Mouse (Mus musculus): ENCODE results near the gene Btbd1. TPM values are rescaled to one million over a fixed set of nuclear protein-coding genes. Genes with fewer than 3 reads are reported as not detected.

Gene Btbd1
- polyA plus RNA-seq (2016; fragmentation: Nextera tagmentation; extraction: Ambion mirVana): 56.2 and 58.9 TPM in 2 replicates

- H3K36me3 ChIP-seq (replicated peaks): no peaks in the 10 kb centered on the region
- H3K4me3 ChIP-seq: peak within 1 kb of the TSS; percentile 90
- H3K9me3 ChIP-seq: no peaks in the 10 kb centered on the region
- no peaks in the 10 kb centered on the region for H3K27me3 ChIP-seq (replicated peaks; ENCODE audit: low read depth, poor library complexity, severe bottlenecking)
- DNase-seq (ENCODE audit: low spot score): peak; percentile 90
- peak within 1 kb of the TSS; percentile 95 for H3K27ac ChIP-seq (replicated peaks)
- H3K4me1 ChIP-seq: peaks cover 46% of the 10 kb centered on the region
- under 1% methylated on average over 58 of the region's 58 CpGs for WGBS
Measured at GRCm38 (mm10) chr7:81829379-81829894, at the start of gene Btbd1. TSS of gene Btbd1 (minus strand) at chr7:81829431.

GRCm38 (mm10) chr7:81875372-81875771 is 46.1 kb upstream of the Btbd1 start:
- H3K4me1 ChIP-seq: no peaks in the 10 kb centered on the region
- WGBS: 93% methylated on average over 9 of the region's 9 CpGs
- H3K36me3 ChIP-seq (replicated peaks): peaks cover 11% of the 10 kb centered on the region; the same call in 1 of the 2 replicates
- H3K27me3 ChIP-seq (replicated peaks; ENCODE audit: low read depth, poor library complexity, severe bottlenecking): no peaks in the 10 kb centered on the region
- no peak overlapping the region for H3K4me3 ChIP-seq
- H3K27ac ChIP-seq (replicated peaks): no peak overlapping the region
- H3K9me3 ChIP-seq: no peaks in the 10 kb centered on the region
- DNase-seq (ENCODE audit: low spot score): no peak

DNA sequence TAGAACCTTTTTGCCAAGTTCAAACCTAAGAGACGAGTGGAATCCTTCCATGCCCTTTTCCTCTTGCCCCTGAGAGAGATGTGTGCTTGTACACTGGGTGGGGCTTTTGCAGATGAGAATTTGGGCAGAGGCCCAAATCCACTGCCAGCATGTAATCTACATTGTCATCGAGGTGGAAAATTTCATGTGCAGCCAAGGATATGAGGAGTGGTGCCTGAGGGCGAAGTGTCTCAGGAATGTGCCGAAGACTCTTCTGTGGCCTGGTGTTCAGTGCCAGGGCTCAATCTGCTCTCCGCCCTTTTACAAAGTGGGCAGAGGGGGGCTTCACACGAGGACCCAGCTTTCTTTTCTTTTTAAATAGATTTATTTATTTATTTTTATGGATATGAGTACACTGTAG is 45.4 kb upstream of the Btbd1 start:
- no peak for DNase-seq (ENCODE audit: low spot score)
- Histone ChIP-seq H3K9me3 (no peaks in the 10 kb centered on the region), H3K27ac (replicated peaks) (no peak overlapping the region), H3K27me3 (replicated peaks; ENCODE audit: low read depth, poor library complexity, severe bottlenecking) (no peaks in the 10 kb centered on the region), H3K36me3 (replicated peaks) (peaks cover 11% of the 10 kb centered on the region; the same call in 1 of the 2 replicates), H3K4me1 (peaks cover 6% of the 10 kb centered on the region), H3K4me3 (no peak overlapping the region)
- 86% methylated on average over 6 of the region's 6 CpGs for WGBS

DNA sequence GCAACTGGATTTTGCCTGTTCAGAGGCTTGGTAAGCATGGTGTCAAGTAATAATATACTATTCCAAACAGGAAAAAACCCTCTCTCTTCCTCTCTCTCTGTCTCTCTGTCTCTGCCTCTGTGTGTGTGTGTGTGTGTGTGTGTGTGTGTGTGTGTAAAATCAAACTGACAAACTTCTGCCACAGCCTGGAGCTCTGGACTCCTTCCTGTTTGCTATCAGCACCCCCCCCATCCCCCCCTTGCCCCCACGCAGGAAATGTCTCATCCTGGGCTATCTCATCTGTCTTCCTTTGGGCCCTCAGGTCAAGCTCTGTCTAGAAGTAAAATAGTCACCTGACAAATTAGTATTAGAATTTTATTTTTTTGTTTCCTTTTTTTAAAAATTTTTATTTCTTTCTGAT is 44.6 kb upstream of the Btbd1 start:
- H3K4me3 ChIP-seq: no peak overlapping the region
- no peaks in the 10 kb centered on the region for H3K9me3 ChIP-seq
- DNase-seq (ENCODE audit: low spot score): no peak
- peaks cover 7% of the 10 kb centered on the region for H3K4me1 ChIP-seq
- H3K27ac ChIP-seq (replicated peaks): no peak overlapping the region
- peaks cover 10% of the 10 kb centered on the region; the same call in 1 of the 2 replicates for H3K36me3 ChIP-seq (replicated peaks)
- 46% methylated on average over 1 of the region's 1 CpGs for WGBS
- H3K27me3 ChIP-seq (replicated peaks; ENCODE audit: low read depth, poor library complexity, severe bottlenecking): no peaks in the 10 kb centered on the region

GRCm38 (mm10) chr7:81872493-81873013 is 43.3 kb upstream of the Btbd1 start:
- DNase-seq (ENCODE audit: low spot score): peak; percentile 34

DNA sequence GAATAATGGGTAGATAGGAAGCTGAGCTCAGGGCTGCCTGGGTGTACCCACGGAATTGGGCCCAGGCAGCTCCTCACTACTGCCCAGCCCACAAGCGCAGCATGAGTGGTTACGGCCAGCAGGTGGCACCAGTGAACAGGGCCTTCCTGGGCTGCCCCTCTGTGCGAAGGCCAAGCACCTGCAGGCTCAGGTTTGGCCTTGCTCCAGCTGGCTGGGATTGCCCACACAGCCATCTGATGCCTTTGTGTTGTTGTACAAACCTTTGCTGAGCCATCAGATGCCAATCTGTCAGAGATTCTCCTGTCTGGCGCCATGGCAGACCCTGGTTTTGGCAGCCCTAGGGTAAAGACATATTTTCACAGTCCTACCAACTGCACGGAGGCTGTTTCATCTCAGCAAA is 38.9 kb upstream of the Btbd1 start:
- H3K27me3 ChIP-seq (replicated peaks; ENCODE audit: low read depth, poor library complexity, severe bottlenecking): no peaks in the 10 kb centered on the region
- WGBS: 31% methylated on average over 6 of the region's 6 CpGs
- peak; percentile 83 for DNase-seq (ENCODE audit: low spot score)

More at GRCm38 (mm10) chr7:81872493-81873013, 43.3 kb upstream of the Btbd1 start:
- Histone ChIP-seq H3K4me1 (peaks cover 11% of the 10 kb centered on the region), H3K27me3 (replicated peaks; ENCODE audit: low read depth, poor library complexity, severe bottlenecking) (no peaks in the 10 kb centered on the region), H3K4me3 (no peak overlapping the region), H3K36me3 (replicated peaks) (no peaks in the 10 kb centered on the region), H3K9me3 (no peaks in the 10 kb centered on the region), H3K27ac (replicated peaks) (no peak overlapping the region)
- WGBS: 64% methylated on average over 13 of the region's 13 CpGs

GRCm38 (mm10) chr7:81867231-81867930 is 38.1 kb upstream of the Btbd1 start:
- H3K4me1 ChIP-seq: peaks cover 25% of the 10 kb centered on the region
- no peaks in the 10 kb centered on the region for H3K9me3 ChIP-seq
- H3K4me3 ChIP-seq: no peak overlapping the region
- no peak overlapping the region for H3K27ac ChIP-seq (replicated peaks)
- 0 out of 2 replicates have a peak, but pooled peaks cover 5% of the 10 kb centered on the region for H3K27me3 ChIP-seq (replicated peaks; ENCODE audit: low read depth, poor library complexity, severe bottlenecking)
- DNase-seq (ENCODE audit: low spot score): peak; percentile 6
- WGBS: 87% methylated on average over 9 of the region's 9 CpGs
- H3K36me3 ChIP-seq (replicated peaks): no peaks in the 10 kb centered on the region; the same call in 1 of the 2 replicates

More for the DNA sequence above, 38.9 kb upstream of the Btbd1 start:
- Histone ChIP-seq H3K4me1 (peaks cover 17% of the 10 kb centered on the region), H3K4me3 (no peak overlapping the region), H3K27ac (replicated peaks) (no peak overlapping the region), H3K9me3 (no peaks in the 10 kb centered on the region), H3K36me3 (replicated peaks) (no peaks in the 10 kb centered on the region; the same call in 1 of the 2 replicates)

DNA sequence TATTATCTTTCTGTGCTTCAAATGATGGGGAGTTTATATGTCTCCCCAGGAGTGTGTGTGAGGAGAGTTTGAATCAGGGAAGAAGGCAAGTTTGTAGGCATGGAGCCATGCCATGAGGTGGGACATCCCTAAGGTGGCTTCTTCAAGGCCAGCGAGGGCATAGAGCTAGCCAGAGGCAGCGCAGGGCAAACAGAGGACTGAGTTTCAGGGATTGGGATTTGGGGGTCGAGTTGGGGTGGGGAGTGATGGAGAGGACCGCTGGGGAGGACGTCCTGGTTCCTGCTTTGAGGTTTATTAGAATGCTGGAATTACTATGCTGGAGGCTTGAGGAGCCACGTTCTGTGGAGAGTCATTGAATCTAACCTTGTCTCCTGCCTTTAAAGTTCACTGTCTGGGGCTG is 36.7 kb upstream of the Btbd1 start:
- no peak for DNase-seq (ENCODE audit: low spot score)
- 87% methylated on average over 6 of the region's 6 CpGs for WGBS
- H3K4me3 ChIP-seq: no peak overlapping the region
- H3K27ac ChIP-seq (replicated peaks): no peak overlapping the region
- no peaks in the 10 kb centered on the region for H3K9me3 ChIP-seq
- peaks cover 31% of the 10 kb centered on the region for H3K4me1 ChIP-seq
- H3K36me3 ChIP-seq (replicated peaks): no peaks in the 10 kb centered on the region; the same call in 1 of the 2 replicates
- peaks cover 18% of the 10 kb centered on the region for H3K27me3 ChIP-seq (replicated peaks; ENCODE audit: low read depth, poor library complexity, severe bottlenecking)

- H3K27ac ChIP-seq (replicated peaks): no peak overlapping the region
- H3K4me1 ChIP-seq: peaks cover 35% of the 10 kb centered on the region
- no peaks in the 10 kb centered on the region for H3K9me3 ChIP-seq
- no peak overlapping the region for H3K4me3 ChIP-seq
- no peak for DNase-seq (ENCODE audit: low spot score)
- WGBS: 89% methylated on average over 6 of the region's 6 CpGs
- H3K36me3 ChIP-seq (replicated peaks): no peaks in the 10 kb centered on the region; the same call in 1 of the 2 replicates
- H3K27me3 ChIP-seq (replicated peaks; ENCODE audit: low read depth, poor library complexity, severe bottlenecking): peaks cover 32% of the 10 kb centered on the region
Measured at GRCm38 (mm10) chr7:81864552-81864951, 35.3 kb upstream of the Btbd1 start.

- peak; percentile 15 for DNase-seq (ENCODE audit: low spot score)
Measured at GRCm38 (mm10) chr7:81862587-81863583, 33.7 kb upstream of the Btbd1 start.

GRCm38 (mm10) chr7:81861921-81862320 is 32.7 kb upstream of the Btbd1 start:
- no peak for DNase-seq (ENCODE audit: low spot score)
- Histone ChIP-seq H3K27ac (replicated peaks) (no peak overlapping the region), H3K36me3 (replicated peaks) (no peaks in the 10 kb centered on the region; the same call in 1 of the 2 replicates), H3K4me3 (no peak overlapping the region), H3K27me3 (replicated peaks; ENCODE audit: low read depth, poor library complexity, severe bottlenecking) (peaks cover 58% of the 10 kb centered on the region), H3K9me3 (no peaks in the 10 kb centered on the region), H3K4me1 (peaks cover 43% of the 10 kb centered on the region)
- 80% methylated on average over 4 of the region's 4 CpGs for WGBS

More at GRCm38 (mm10) chr7:81862587-81863583, 33.7 kb upstream of the Btbd1 start:
- Histone ChIP-seq H3K27me3 (replicated peaks; ENCODE audit: low read depth, poor library complexity, severe bottlenecking) (peaks cover 49% of the 10 kb centered on the region), H3K4me3 (no peak overlapping the region), H3K4me1 (peaks cover 46% of the 10 kb centered on the region), H3K27ac (replicated peaks) (peak overlapping the region; percentile 57; the same call in 1 of the 2 replicates), H3K36me3 (replicated peaks) (no peaks in the 10 kb centered on the region; the same call in 1 of the 2 replicates), H3K9me3 (no peaks in the 10 kb centered on the region)
- WGBS: 70% methylated on average over 24 of the region's 24 CpGs

DNA sequence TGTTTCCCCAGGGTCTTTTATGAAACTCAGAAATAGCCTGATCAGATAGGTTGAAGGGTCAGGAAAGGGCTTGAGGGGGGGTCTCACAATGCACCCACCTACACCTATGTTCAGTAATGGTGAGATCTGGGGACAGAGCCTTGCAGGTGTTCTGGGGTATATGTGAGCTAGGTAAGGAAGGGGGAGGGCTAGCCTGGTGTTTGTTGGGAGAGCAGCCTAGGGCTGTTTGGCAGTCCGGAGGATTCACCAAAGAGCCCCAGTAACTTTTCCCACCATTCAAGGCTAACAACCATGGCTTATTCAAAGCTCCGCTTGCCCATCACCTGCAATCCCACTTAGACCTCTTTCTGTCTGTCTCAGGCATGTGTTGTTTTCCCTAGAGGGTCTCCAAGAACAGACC is 32.2 kb upstream of the Btbd1 start:
- Histone ChIP-seq H3K36me3 (replicated peaks) (no peaks in the 10 kb centered on the region; the same call in 1 of the 2 replicates), H3K9me3 (no peaks in the 10 kb centered on the region), H3K27me3 (replicated peaks; ENCODE audit: low read depth, poor library complexity, severe bottlenecking) (peaks cover 63% of the 10 kb centered on the region), H3K4me3 (no peak overlapping the region), H3K27ac (replicated peaks) (no peak overlapping the region), H3K4me1 (peaks cover 43% of the 10 kb centered on the region)
- WGBS: 73% methylated on average over 2 of the region's 2 CpGs
- DNase-seq (ENCODE audit: low spot score): no peak
